Mouse (Mus musculus): ENCODE measurements around the gene Pip4k2c.

The Pip4k2c gene

GRCm38 (mm10) chr10:127211414-127211854 is at the start of gene Pip4k2c:
Gene Pip4k2c (minus strand): TSS chr10:127211585.
- DNase-seq (ENCODE audit: low spot score in 2 of 2): peak; percentile 90

- DNase-seq (ENCODE audit: low spot score in 2 of 2): no peak
Observed at GRCm38 (mm10) chr10:127258489-127258888, 47.1 kb upstream of the Pip4k2c start.

- no peak for DNase-seq (ENCODE audit: low spot score in 2 of 2)
Observed at GRCm38 (mm10) chr10:127257790-127258189, 46.4 kb upstream of the Pip4k2c start.

GRCm38 (mm10) chr10:127255625-127256345 is 44.4 kb upstream of the Pip4k2c start:
- no peak for DNase-seq (ENCODE audit: low spot score in 2 of 2)

- no peak for DNase-seq (ENCODE audit: low spot score in 2 of 2)
Observed at GRCm38 (mm10) chr10:127250810-127251209, 39.4 kb upstream of the Pip4k2c start.

GRCm38 (mm10) chr10:127238241-127238824 is 26.9 kb upstream of the Pip4k2c start:
- DNase-seq (ENCODE audit: low spot score in 2 of 2): no peak

- no peak for DNase-seq (ENCODE audit: low spot score in 2 of 2)
Observed at GRCm38 (mm10) chr10:127236541-127236940, 25.2 kb upstream of the Pip4k2c start.

GRCm38 (mm10) chr10:127233141-127233540 is 21.8 kb upstream of the Pip4k2c start:
- no peak for DNase-seq (ENCODE audit: low spot score in 2 of 2)

GRCm38 (mm10) chr10:127231741-127232140 is 20.4 kb upstream of the Pip4k2c start:
- DNase-seq (ENCODE audit: low spot score in 2 of 2): no peak

- no peak for DNase-seq (ENCODE audit: low spot score in 2 of 2)
Observed at GRCm38 (mm10) chr10:127230693-127231092, 19.3 kb upstream of the Pip4k2c start.

GRCm38 (mm10) chr10:127228897-127229296 is 17.5 kb upstream of the Pip4k2c start:
- DNase-seq (ENCODE audit: low spot score in 2 of 2): peak; percentile 33 to 56

GRCm38 (mm10) chr10:127227163-127227562 is 15.8 kb upstream of the Pip4k2c start:
- DNase-seq (ENCODE audit: low spot score in 2 of 2): no peak

GRCm38 (mm10) chr10:127226318-127226895 is 15.0 kb upstream of the Pip4k2c start:
- peak in 1 of 2 experiments; percentile 24 for DNase-seq (ENCODE audit: low spot score in 2 of 2)

- DNase-seq (ENCODE audit: low spot score in 2 of 2): peak; percentile 60 to 65
Observed at GRCm38 (mm10) chr10:127225732-127226131, 14.3 kb upstream of the Pip4k2c start.

GRCm38 (mm10) chr10:127225213-127225612 is 13.8 kb upstream of the Pip4k2c start:
- DNase-seq (ENCODE audit: low spot score in 2 of 2): no peak

GRCm38 (mm10) chr10:127218339-127218738 is 7.0 kb upstream of the Pip4k2c start:
- no peak for DNase-seq (ENCODE audit: low spot score in 2 of 2)

- no peak for DNase-seq (ENCODE audit: low spot score in 2 of 2)
Observed at GRCm38 (mm10) chr10:127217177-127217576, 5.8 kb upstream of the Pip4k2c start.

GRCm38 (mm10) chr10:127216456-127216855 is 5.1 kb upstream of the Pip4k2c start:
- DNase-seq (ENCODE audit: low spot score in 2 of 2): no peak

- DNase-seq (ENCODE audit: low spot score in 2 of 2): no peak
Observed at GRCm38 (mm10) chr10:127214422-127214803, 3.0 kb upstream of the Pip4k2c start.

- no peak for DNase-seq (ENCODE audit: low spot score in 2 of 2)
Observed at GRCm38 (mm10) chr10:127213704-127214421, 2.5 kb upstream of the Pip4k2c start.

- no peak for DNase-seq (ENCODE audit: low spot score in 2 of 2)
Observed at GRCm38 (mm10) chr10:127213272-127213671, 1.9 kb upstream of the Pip4k2c start.

- no peak for DNase-seq (ENCODE audit: low spot score in 2 of 2)
Observed at GRCm38 (mm10) chr10:127210961-127211405, 402 bp downstream of the Pip4k2c start.
